29 mouse cellular contexts compared by ENCODE assay signal in the genomic region with DNA sequence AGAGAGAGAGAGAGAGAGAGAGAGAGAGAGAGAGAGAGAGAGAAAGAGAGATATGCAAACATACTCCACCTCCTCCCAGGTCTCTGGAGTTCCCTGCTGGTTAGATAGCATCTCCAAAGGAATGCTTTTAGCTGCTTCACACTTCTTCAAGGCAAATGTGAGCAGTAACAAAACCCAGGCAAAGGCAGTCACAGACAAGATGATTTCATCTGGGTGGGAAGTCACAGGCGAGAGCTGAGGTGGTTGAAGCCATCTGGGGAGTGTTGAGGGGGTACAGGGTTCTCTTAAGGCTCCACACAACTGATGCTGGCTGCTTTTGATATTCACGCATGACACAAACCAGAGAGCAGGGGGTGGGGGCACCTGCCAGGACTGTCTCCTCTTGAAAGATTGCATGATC.
DNase-seq lines count a peak whose midpoint lies in the region; ATAC-seq and TF ChIP-seq lines count a peak whose summit lies in the region.
"Had no signal": no experiment of that assay in that cellular context is flagged by ENCODE, and none has a peak within 500 bp of the region (broad histone marks: within the 10 kb centered on the region; RNA-seq: fewer than 3 reads in every experiment).

No protein-coding gene starts in this region.

- H3K27ac ChIP-seq in midbrain, embryonic 11.5 days (ENCODE audit: low read depth, low read length) = no peak overlapping the region
- H3K27ac ChIP-seq in midbrain, embryonic 14.5 days (replicated peaks; ENCODE audit: low read depth, low read length) = no peak overlapping the region
- peak overlapping the region; percentile 16; the same call in 1 of the 2 replicates for H3K27ac ChIP-seq in stomach, embryonic 14.5 days (ENCODE audit: low read length)
- H3K27ac ChIP-seq in stomach, postnatal 0 days (replicated peaks) = no peak overlapping the region
- H3K27ac ChIP-seq in kidney, embryonic 15.5 days = no peak overlapping the region
- H3K27ac ChIP-seq: embryonic facial prominence, embryonic 13.5 days; forebrain, embryonic 10.5 days; heart, embryonic 15.5 days; hindbrain, embryonic 13.5 days; liver, embryonic 12.5 days; midbrain, embryonic 12.5 days; neural tube, embryonic 15.5 days had no signal

- TF ChIP-seq CTCF in stomach, postnatal 0 days (IDR thresholded peaks at IDR 0.05; ENCODE audit: low read depth) = no peak

- no peak overlapping the region for H3K4me2 ChIP-seq in midbrain, embryonic 11.5 days
- no peak overlapping the region for H3K4me2 ChIP-seq in midbrain, embryonic 14.5 days (ENCODE audit: low read length)
- H3K4me2 ChIP-seq in stomach, embryonic 14.5 days (replicated peaks; ENCODE audit: low read depth, low read length) = no peak overlapping the region
- no peak overlapping the region for H3K4me2 ChIP-seq in stomach, postnatal 0 days (replicated peaks; ENCODE audit: low read depth)
- no peak overlapping the region for H3K4me2 ChIP-seq in kidney, embryonic 15.5 days
- H3K4me2 ChIP-seq: embryonic facial prominence, embryonic 13.5 days; heart, embryonic 15.5 days; hindbrain, embryonic 13.5 days; liver, embryonic 12.5 days; midbrain, embryonic 12.5 days; neural tube, embryonic 15.5 days had no signal

- H3K4me1 ChIP-seq in midbrain, embryonic 11.5 days (ENCODE audit: control insufficient read depth, insufficient read depth, low read length) = no peaks in the 10 kb centered on the region
- H3K4me1 ChIP-seq in midbrain, embryonic 14.5 days (ENCODE audit: control insufficient read depth, insufficient read depth, low read length) = no peaks in the 10 kb centered on the region
- H3K4me1 ChIP-seq in stomach, embryonic 14.5 days (ENCODE audit: control insufficient read depth, insufficient read depth, low read length) = no peaks in the 10 kb centered on the region
- no peaks in the 10 kb centered on the region for H3K4me1 ChIP-seq in stomach, postnatal 0 days (replicated peaks; ENCODE audit: control insufficient read depth, insufficient read depth)
- H3K4me1 ChIP-seq in kidney, embryonic 15.5 days = peaks cover 6% of the 10 kb centered on the region
- H3K4me1 ChIP-seq: hindbrain, embryonic 13.5 days; liver, embryonic 12.5 days had no signal

- TF ChIP-seq EP300 in stomach, postnatal 0 days (optimal IDR thresholded peaks at IDR 0.05) = no peak

- 59% methylated on average over 2 of the region's 2 CpGs for WGBS in midbrain, embryonic 11.5 days
- 56% methylated on average over 2 of the region's 2 CpGs for WGBS in midbrain, embryonic 14.5 days
- 28% methylated on average over 2 of the region's 2 CpGs for WGBS in stomach, embryonic 14.5 days
- 44% methylated on average over 2 of the region's 2 CpGs for WGBS in stomach, postnatal 0 days
- 61% methylated on average over 2 of the region's 2 CpGs for WGBS in kidney, embryonic 15.5 days

- H3K27me3 ChIP-seq in midbrain, embryonic 11.5 days (ENCODE audit: control insufficient read depth, insufficient read depth, low read length) = no peaks in the 10 kb centered on the region
- no peaks in the 10 kb centered on the region for H3K27me3 ChIP-seq in midbrain, embryonic 14.5 days (ENCODE audit: control insufficient read depth, insufficient read depth, low read length)
- H3K27me3 ChIP-seq in stomach, embryonic 14.5 days (ENCODE audit: control insufficient read depth, insufficient read depth, low read length) = no peaks in the 10 kb centered on the region
- no peaks in the 10 kb centered on the region for H3K27me3 ChIP-seq in stomach, postnatal 0 days (ENCODE audit: control insufficient read depth, insufficient read depth, low read length)
- H3K27me3 ChIP-seq in kidney, embryonic 15.5 days = 0 out of 2 replicates have a peak, but pooled peaks cover 2% of the 10 kb centered on the region
- H3K27me3 ChIP-seq: heart, embryonic 15.5 days; hindbrain, embryonic 13.5 days; liver, embryonic 12.5 days had no signal

- H3K9ac ChIP-seq in midbrain, embryonic 11.5 days (ENCODE audit: low read length) = no peak overlapping the region
- H3K9ac ChIP-seq in midbrain, embryonic 14.5 days (replicated peaks; ENCODE audit: low read length) = no peak overlapping the region
- H3K9ac ChIP-seq in stomach, embryonic 14.5 days (replicated peaks; ENCODE audit: low read depth, low read length) = no peak overlapping the region
- H3K9ac ChIP-seq in stomach, postnatal 0 days (ENCODE audit: low read length) = no peak overlapping the region
- no peak overlapping the region for H3K9ac ChIP-seq in kidney, embryonic 15.5 days
- H3K9ac ChIP-seq: embryonic facial prominence, embryonic 13.5 days; forebrain, postnatal 0 days; heart, embryonic 15.5 days; hindbrain, embryonic 13.5 days; liver, embryonic 12.5 days; liver, postnatal 0 days; midbrain, embryonic 12.5 days; neural tube, embryonic 15.5 days had no signal

- DNase-seq in embryo, embryonic 11 days = peak; percentile 12
- no peak for DNase-seq in embryo, embryonic 9.5 days (ENCODE audit: extremely low spot score)
- DNase-seq in midbrain, embryonic 11.5 days (ENCODE audit: low spot score, missing footprints) = peak; percentile 64
- DNase-seq in midbrain, embryonic 14.5 days = no peak
- no peak for DNase-seq in stomach, postnatal 0 days (ENCODE audit: low spot score)
- DNase-seq: adrenal gland, adult 2 months; adrenal gland, postnatal 36 days; cerebellum, adult 2 months; cerebellum, postnatal 14 days; forebrain, postnatal 0 days; kidney, adult 8-10 months; kidney, postnatal 10 days; layer of hippocampus, postnatal 36 days; left cerebral cortex, postnatal 4 days; liver, postnatal 0 days; lung, postnatal 36 days; retina, postnatal 1 day; thymus, adult 2 months had no signal

- no peaks in the 10 kb centered on the region for H3K9me3 ChIP-seq in midbrain, embryonic 11.5 days (ENCODE audit: control insufficient read depth, low read length)
- no peaks in the 10 kb centered on the region for H3K9me3 ChIP-seq in midbrain, embryonic 14.5 days (ENCODE audit: control insufficient read depth, low read length)
- H3K9me3 ChIP-seq in stomach, embryonic 14.5 days (ENCODE audit: control insufficient read depth, low read depth, low read length) = no peaks in the 10 kb centered on the region
- H3K9me3 ChIP-seq in stomach, postnatal 0 days (ENCODE audit: control insufficient read depth, low read length) = no peaks in the 10 kb centered on the region
- no peaks in the 10 kb centered on the region for H3K9me3 ChIP-seq in kidney, embryonic 15.5 days (replicated peaks)
- H3K9me3 ChIP-seq: embryonic facial prominence, embryonic 13.5 days; forebrain, embryonic 10.5 days; heart, embryonic 15.5 days; hindbrain, embryonic 13.5 days; liver, embryonic 12.5 days; midbrain, embryonic 12.5 days; neural tube, embryonic 15.5 days had no signal

- ATAC-seq in midbrain, embryonic 11.5 days (ENCODE audit: low FRiP score) = no peak
- no peak for ATAC-seq in midbrain, embryonic 14.5 days (ENCODE audit: low FRiP score, low TSS enrichment)
- 0 out of 2 replicates have a peak, but pooled peaks have one; percentile 18 for ATAC-seq in stomach, embryonic 14.5 days (ENCODE audit: insufficient number of reproducible peaks, insufficient read depth, low FRiP score, low read depth)
- no peak for ATAC-seq in stomach, postnatal 0 days (ENCODE audit: low FRiP score, low TSS enrichment)
- ATAC-seq in kidney, embryonic 15.5 days (replicated peaks; ENCODE audit: low FRiP score) = no peak
- ATAC-seq: activated CD4-positive, CD25-positive, alpha-beta regulatory T cell, adult 4 months; forebrain, postnatal 0 days; intestine, embryonic 16.5 days; liver, embryonic 12.5 days; liver, postnatal 0 days had no signal

- H3K36me3 ChIP-seq in midbrain, embryonic 11.5 days (ENCODE audit: control insufficient read depth, insufficient read depth, low read length) = no peaks in the 10 kb centered on the region
- H3K36me3 ChIP-seq in midbrain, embryonic 14.5 days (ENCODE audit: control insufficient read depth, insufficient read depth, low read length) = no peaks in the 10 kb centered on the region
- no peaks in the 10 kb centered on the region for H3K36me3 ChIP-seq in stomach, embryonic 14.5 days (ENCODE audit: control insufficient read depth, insufficient read depth, low read length)
- no peaks in the 10 kb centered on the region for H3K36me3 ChIP-seq in stomach, postnatal 0 days (ENCODE audit: control insufficient read depth, insufficient read depth, low read length)
- no peaks in the 10 kb centered on the region for H3K36me3 ChIP-seq in kidney, embryonic 15.5 days
- H3K36me3 ChIP-seq: embryonic facial prominence, embryonic 13.5 days; forebrain, embryonic 10.5 days; heart, embryonic 15.5 days; hindbrain, embryonic 13.5 days; liver, embryonic 12.5 days; midbrain, embryonic 12.5 days; neural tube, embryonic 15.5 days had no signal

- H3K4me3 ChIP-seq in midbrain, embryonic 11.5 days (ENCODE audit: low read depth, low read length) = no peak overlapping the region
- no peak overlapping the region for H3K4me3 ChIP-seq in midbrain, embryonic 14.5 days (replicated peaks; ENCODE audit: low read depth, low read length)
- H3K4me3 ChIP-seq in stomach, embryonic 14.5 days (ENCODE audit: low read depth, low read length) = no peak overlapping the region
- no peak overlapping the region for H3K4me3 ChIP-seq in stomach, postnatal 0 days (ENCODE audit: low read depth, low read length)
- no peak overlapping the region for H3K4me3 ChIP-seq in kidney, embryonic 15.5 days (replicated peaks)
- H3K4me3 ChIP-seq: embryonic facial prominence, embryonic 13.5 days; forebrain, embryonic 10.5 days; heart, embryonic 15.5 days; hindbrain, embryonic 13.5 days; liver, embryonic 12.5 days; midbrain, embryonic 12.5 days; neural tube, embryonic 15.5 days had no signal

Comparison
In these comparisons a context has a peak if more than half of its experiments do, and no peak if none do; other contexts are left out.
1. DNase-seq: peak in embryo, embryonic 11 days (single experiment) and midbrain, embryonic 11.5 days (single experiment); none in embryo, embryonic 9.5 days (single experiment), midbrain, embryonic 14.5 days (single experiment) and stomach, postnatal 0 days (single experiment).